Mouse (Mus musculus): ENCODE results near the gene Akap7.

Akap7 gene

GRCm38 (mm10) chr10:25253474-25253873 lies 54.2 kb downstream of the Akap7 start:
- DNase-seq (ENCODE audit: low spot score): no peak

DNA sequence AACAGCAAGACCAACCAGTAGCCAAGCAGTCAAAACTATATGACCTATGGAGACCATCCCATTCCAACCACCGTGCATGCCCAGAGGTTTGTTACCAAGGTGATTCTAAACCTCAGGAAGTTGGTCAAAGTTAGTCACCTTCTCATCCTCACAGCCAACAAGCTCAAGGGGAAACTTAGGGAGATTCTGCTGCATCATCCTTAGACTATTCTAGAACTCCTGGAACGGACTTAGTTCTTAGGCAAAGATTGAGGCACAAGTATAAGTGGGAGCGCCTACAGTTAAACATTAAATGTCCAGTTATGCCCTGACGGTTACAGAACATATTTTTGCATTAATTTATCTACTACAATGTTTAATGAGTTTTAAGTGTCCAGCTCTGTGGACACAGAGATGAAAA lies 54.7 kb downstream of the Akap7 start:
- DNase-seq (ENCODE audit: low spot score): no peak

DNA sequence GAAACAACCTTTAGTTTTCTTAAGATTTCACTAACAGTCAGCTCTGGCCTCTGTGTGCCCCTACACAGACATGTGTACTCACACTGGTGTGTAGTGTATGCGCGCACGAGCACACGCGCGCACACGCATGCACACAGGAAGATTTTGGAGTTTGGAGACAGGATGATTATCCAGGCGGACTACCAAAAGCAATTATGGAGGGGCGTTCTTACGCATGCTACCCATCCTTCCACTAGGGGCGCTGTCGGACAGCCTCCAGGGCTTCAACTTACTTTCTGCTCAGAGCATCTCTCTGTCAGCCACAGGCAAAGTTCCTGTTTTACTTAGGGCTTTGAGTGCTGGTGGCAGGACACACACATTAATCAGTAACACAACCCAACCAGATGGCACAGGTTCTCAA lies 57.6 kb downstream of the Akap7 start:
- DNase-seq (ENCODE audit: low spot score): peak; percentile 83

- DNase-seq (ENCODE audit: low spot score): no peak
Measured at GRCm38 (mm10) chr10:25246173-25246572, 61.5 kb downstream of the Akap7 start.

DNA sequence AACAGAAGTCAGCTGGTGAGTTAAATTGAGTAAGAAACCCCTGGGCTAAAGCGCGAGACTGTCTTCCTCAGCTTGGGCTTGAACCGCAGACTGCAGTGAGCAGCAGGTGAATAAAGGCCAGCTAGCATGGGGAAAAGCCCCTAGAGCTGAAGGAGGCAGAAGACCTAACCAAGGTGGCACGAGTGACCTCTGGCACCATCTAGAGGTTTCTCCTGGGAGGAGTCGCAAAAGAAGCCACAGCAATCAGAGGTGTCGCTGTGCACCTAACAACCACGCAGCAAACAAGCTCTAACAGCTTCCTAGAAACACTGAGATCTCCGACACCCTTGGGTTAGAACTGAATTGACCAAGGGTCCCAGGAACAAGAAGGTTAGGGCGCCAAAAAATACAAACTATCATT lies 68.5 kb downstream of the Akap7 start:
- DNase-seq (ENCODE audit: low spot score): peak; percentile 59

GRCm38 (mm10) chr10:25234080-25234479 lies 73.6 kb downstream of the Akap7 start:
- no peak for DNase-seq (ENCODE audit: low spot score)

GRCm38 (mm10) chr10:25232700-25233099 lies 75.0 kb downstream of the Akap7 start:
- no peak for DNase-seq (ENCODE audit: low spot score)

- DNase-seq (ENCODE audit: low spot score): no peak
Measured at GRCm38 (mm10) chr10:25231358-25231757, 76.3 kb downstream of the Akap7 start.

- DNase-seq (ENCODE audit: low spot score): no peak
Measured at GRCm38 (mm10) chr10:25224371-25224770, 83.3 kb downstream of the Akap7 start.

DNA sequence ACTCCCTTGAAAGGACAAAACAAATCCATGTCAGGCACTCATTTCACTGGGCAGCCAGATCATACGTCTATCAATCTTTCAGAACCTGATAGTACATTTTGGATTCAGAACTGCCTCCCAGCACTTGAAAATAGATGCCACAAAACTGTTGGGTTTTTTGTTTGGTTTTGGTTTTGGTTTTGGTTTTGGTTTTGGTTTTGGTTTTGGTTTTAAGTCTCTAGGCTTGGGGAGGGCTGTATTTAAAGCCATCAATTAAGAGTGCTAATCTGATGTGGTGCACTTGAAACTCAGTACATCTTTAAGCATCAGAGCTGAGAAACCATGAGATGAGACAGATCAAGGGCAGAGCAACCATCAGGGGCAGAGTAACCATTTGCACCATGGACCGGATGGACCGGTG lies 86.9 kb downstream of the Akap7 start:
- DNase-seq (ENCODE audit: low spot score): no peak

- no peak for DNase-seq (ENCODE audit: low spot score)
Measured at GRCm38 (mm10) chr10:25219901-25220495, 87.7 kb downstream of the Akap7 start.

- DNase-seq (ENCODE audit: low spot score): peak; percentile 84
Measured at GRCm38 (mm10) chr10:25219220-25219628, 88.4 kb downstream of the Akap7 start.

GRCm38 (mm10) chr10:25218746-25219145 lies 88.9 kb downstream of the Akap7 start:
- no peak for DNase-seq (ENCODE audit: low spot score)

DNA sequence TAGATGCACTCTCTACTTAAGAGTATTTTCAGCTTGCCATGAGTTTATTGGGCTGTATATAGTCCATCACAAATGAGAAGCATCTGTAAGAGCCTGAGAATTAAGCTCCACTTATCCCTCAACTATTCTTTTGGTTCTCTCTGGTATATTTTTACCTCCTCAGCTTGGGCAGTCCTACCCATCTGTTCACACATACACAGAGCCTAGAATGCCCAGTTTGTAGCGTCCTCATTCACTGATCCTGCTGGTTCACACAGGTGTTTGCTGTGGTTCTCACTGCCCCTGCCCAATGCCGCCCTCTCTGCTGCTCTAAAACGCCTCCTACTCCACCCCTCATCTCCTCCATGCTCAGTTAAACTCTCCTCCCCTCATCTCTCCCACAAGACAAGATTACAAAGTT lies 91.7 kb downstream of the Akap7 start:
- DNase-seq (ENCODE audit: low spot score): no peak

- DNase-seq (ENCODE audit: low spot score): no peak
Measured at GRCm38 (mm10) chr10:25213716-25214115, 94.0 kb downstream of the Akap7 start.

DNA sequence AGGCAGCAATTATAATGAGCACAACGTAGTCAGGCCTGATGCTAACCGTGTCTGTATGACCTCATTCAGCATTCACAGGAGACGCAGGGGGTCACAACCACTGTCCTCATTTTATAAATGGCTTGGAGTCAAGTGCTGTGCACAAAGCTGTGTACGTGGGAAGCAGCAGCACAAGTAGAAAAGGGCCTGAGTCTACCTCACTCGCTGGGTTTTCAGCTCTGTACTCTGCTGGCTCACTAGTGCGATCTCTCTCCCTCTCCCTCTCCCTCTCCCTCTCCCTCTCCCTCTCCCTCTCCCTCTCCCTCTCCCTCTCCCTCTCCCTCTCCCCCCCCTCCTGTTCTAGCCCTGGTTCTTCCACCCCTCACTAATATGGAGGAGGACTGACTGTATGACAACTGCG lies 99.1 kb downstream of the Akap7 start:
- no peak for DNase-seq (ENCODE audit: low spot score)

DNA sequence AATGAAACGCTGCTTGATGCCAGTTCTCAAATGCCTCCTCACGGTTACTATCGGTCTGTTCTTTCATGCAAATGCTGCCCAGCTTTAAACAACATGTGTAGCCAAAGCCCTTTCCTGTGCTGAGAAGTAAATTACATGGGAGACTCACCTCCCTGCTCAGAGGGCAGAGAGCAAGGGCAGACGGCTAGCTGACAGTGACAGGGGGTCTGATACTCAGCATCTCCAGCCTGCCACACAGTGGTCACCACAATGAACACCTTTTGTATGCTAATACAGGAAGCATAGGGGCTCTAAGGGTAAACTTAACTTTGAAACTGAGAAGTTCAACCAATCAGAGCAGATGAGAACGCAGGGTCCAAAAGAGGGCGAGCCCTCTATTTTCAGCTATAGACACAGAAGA lies 99.8 kb downstream of the Akap7 start:
- no peak for DNase-seq (ENCODE audit: low spot score)

GRCm38 (mm10) chr10:25200691-25201090 lies 107.0 kb downstream of the Akap7 start:
- DNase-seq (ENCODE audit: low spot score): no peak

DNA sequence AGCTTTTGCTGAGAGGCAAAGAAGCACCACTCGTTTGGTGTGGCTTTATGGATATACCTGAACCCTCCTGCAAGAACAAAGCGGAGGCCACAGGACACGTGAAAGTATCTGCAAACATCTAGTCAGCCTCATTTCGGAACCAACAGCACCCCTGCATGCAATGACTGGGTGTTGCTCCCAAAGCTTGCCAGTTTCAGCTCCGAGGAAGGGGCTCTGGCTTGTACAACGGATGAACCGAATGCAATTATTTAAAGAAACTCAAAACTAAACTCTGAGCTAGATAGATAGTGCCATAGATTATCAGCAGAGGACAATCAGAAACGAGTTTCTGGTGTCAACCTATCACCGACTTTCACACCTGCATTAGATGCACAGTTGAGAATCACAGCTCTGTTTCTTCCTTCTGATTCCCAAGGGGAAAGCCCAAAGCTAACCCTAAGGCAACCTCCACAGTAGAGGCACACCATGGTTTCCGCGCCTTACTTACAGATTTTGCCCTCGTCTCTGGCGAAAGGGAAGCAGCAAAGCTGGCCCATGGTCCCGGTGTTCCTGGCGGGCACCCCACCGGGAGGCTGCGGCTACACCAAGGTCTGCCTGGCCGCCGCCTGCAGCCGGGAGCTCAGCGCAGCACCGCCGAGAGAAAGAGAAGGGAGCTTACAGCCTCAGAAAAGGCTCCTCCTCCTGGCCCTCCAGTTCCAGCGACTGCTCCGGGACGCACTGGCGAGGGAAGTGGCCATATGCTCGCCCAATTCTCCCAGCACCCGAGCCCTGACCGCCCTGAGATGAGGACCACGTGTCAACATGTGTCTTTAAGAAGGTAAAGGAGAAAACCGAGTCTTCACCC lies 107.9 kb downstream of the Akap7 start:
- peak; percentile 65 for DNase-seq (ENCODE audit: low spot score)

GRCm38 (mm10) chr10:25198575-25198974 lies 109.1 kb downstream of the Akap7 start:
- no peak for DNase-seq (ENCODE audit: low spot score)

DNA sequence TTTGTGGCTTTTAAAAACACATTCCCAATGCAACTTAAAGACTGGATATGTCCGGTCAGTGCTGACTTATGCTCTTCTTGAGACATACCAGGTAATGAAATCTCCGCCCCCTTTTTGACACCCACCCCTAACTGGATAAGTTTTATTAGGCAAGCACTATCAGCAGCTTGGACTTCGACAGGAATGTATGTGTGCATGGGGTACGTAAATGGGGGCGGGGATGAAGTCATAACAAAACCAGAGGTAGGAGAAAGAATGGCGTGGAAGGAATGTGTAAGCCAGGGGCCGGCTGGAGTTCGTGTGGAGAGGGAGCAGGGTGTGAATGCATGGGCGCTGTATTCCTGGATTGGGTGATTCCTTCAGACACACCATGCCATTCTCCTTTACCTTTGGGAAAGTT lies 109.6 kb downstream of the Akap7 start:
- no peak for DNase-seq (ENCODE audit: low spot score)

GRCm38 (mm10) chr10:25192180-25193073 lies 115.2 kb downstream of the Akap7 start:
- DNase-seq (ENCODE audit: low spot score): no peak

GRCm38 (mm10) chr10:25191166-25191565 lies 116.5 kb downstream of the Akap7 start:
- DNase-seq (ENCODE audit: low spot score): no peak

Measured in testis, postnatal 10 days (tissue).